Mouse (Mus musculus): ENCODE data around the gene Dnah8. TPM values are rescaled to one million over a fixed set of nuclear protein-coding genes. Genes with fewer than 3 reads are reported as not detected.

Dnah8 gene
- polyA plus RNA-seq, 1 experiment from 2014 or later, result 4.1 TPM

Other genes starting within 250 kb of the Dnah8 start
- 38.0 and 52.7 TPM in 2 replicates for gene Btbd9, start 47.9 kb upstream of the Dnah8 start, polyA plus RNA-seq (2014; fragmentation: Nextera tagmentation; extraction: Ambion mirVana)
- gene Glo1, start 2.5 kb downstream of the Dnah8 start, polyA plus RNA-seq (2014; fragmentation: Nextera tagmentation; extraction: Ambion mirVana), result 214 and 221 TPM in 2 replicates